In genomic region chr2:170129248-170129922, GRCm38 (mm10) we compare ENCODE assay signal across 8 mouse cellular contexts. TPM values are rescaled to one million over a fixed set of nuclear protein-coding genes. Genes with fewer than 3 reads are reported as not detected.
DNase-seq lines count a peak whose midpoint lies in the region; ATAC-seq and TF ChIP-seq lines count a peak whose summit lies in the region.

No protein-coding gene starts in this region.

- H3K27me3 ChIP-seq in thymus, adult 2 months (ENCODE audit: control insufficient read depth, insufficient read depth, low read length) = no peaks in the 10 kb centered on the region
- no peaks in the 10 kb centered on the region for H3K27me3 ChIP-seq in embryonic facial prominence, embryonic 14.5 days (replicated peaks; ENCODE audit: control insufficient read depth, insufficient read depth, low read length)
- no peaks in the 10 kb centered on the region for H3K27me3 ChIP-seq in limb, embryonic 11.5 days (ENCODE audit: control insufficient read depth, insufficient read depth, low read length)
- peaks cover 2% of the 10 kb centered on the region; the same call in 1 of the 2 replicates for H3K27me3 ChIP-seq in neural tube, embryonic 13.5 days

- WGBS in thymus, adult 2 months = 9% methylated on average over 5 of the region's 5 CpGs
- 17% methylated on average over 5 of the region's 5 CpGs for WGBS in embryonic facial prominence, embryonic 14.5 days
- WGBS in limb, embryonic 11.5 days = 18% methylated on average over 5 of the region's 5 CpGs
- 24% methylated on average over 5 of the region's 5 CpGs for WGBS in neural tube, embryonic 13.5 days

- no peak for ATAC-seq in embryonic facial prominence, embryonic 14.5 days (ENCODE audit: low read depth)
- ATAC-seq in limb, embryonic 11.5 days (ENCODE audit: insufficient number of reproducible peaks, low FRiP score, low TSS enrichment, low read depth) = no peak
- no peak for ATAC-seq in neural tube, embryonic 13.5 days (ENCODE audit: low read depth)

- H3K4me3 ChIP-seq in thymus, adult 2 months (ENCODE audit: control insufficient read depth, insufficient read depth, low read length) = peak overlapping the region; percentile 98; the same call in 1 of the 2 replicates
- H3K4me3 ChIP-seq in embryonic facial prominence, embryonic 14.5 days (ENCODE audit: low read depth, low read length) = peak overlapping the region; percentile 89
- H3K4me3 ChIP-seq in limb, embryonic 11.5 days (ENCODE audit: low read depth, low read length) = peak overlapping the region; percentile 75
- peak overlapping the region; percentile 83 for H3K4me3 ChIP-seq in neural tube, embryonic 13.5 days

- peak overlapping the region; percentile 97 for H3K9ac ChIP-seq in embryonic facial prominence, embryonic 14.5 days (ENCODE audit: low read depth, low read length)
- peak overlapping the region; percentile 98 for H3K9ac ChIP-seq in limb, embryonic 11.5 days (ENCODE audit: low read length)
- H3K9ac ChIP-seq in neural tube, embryonic 13.5 days = peak overlapping the region; percentile 87

- TF ChIP-seq POLR2A in thymus, adult 2 months (IDR thresholded peaks at IDR 0.05; ENCODE audit: control insufficient read depth, extremely low read depth, insufficient read depth, low read length, poor library complexity) = no peak

- peaks cover 38% of the 10 kb centered on the region for H3K4me1 ChIP-seq in thymus, adult 2 months (replicated peaks; ENCODE audit: control insufficient read depth, insufficient read depth, low read length)
- peaks cover 33% of the 10 kb centered on the region for H3K4me1 ChIP-seq in embryonic facial prominence, embryonic 14.5 days (ENCODE audit: control insufficient read depth, insufficient read depth, low read length)
- peaks cover 31% of the 10 kb centered on the region for H3K4me1 ChIP-seq in limb, embryonic 11.5 days (ENCODE audit: control insufficient read depth, insufficient read depth, low read length)
- H3K4me1 ChIP-seq in neural tube, embryonic 13.5 days (replicated peaks) = peaks cover 82% of the 10 kb centered on the region

- no peaks in the 10 kb centered on the region for H3K36me3 ChIP-seq in thymus, adult 2 months (ENCODE audit: control insufficient read depth, insufficient read depth, low read length)
- H3K36me3 ChIP-seq in embryonic facial prominence, embryonic 14.5 days (ENCODE audit: control insufficient read depth, insufficient read depth, low read length) = no peaks in the 10 kb centered on the region
- H3K36me3 ChIP-seq in limb, embryonic 11.5 days (ENCODE audit: control insufficient read depth, insufficient read depth, low read length) = no peaks in the 10 kb centered on the region
- H3K36me3 ChIP-seq in neural tube, embryonic 13.5 days = no peaks in the 10 kb centered on the region

- no peak for TF ChIP-seq CTCF in thymus, adult 2 months (IDR thresholded peaks at IDR 0.05; ENCODE audit: borderline replicate concordance, control insufficient read depth, extremely low read depth, insufficient read depth, low read length, poor library complexity)

- H3K27ac ChIP-seq in thymus, adult 2 months (ENCODE audit: control insufficient read depth, insufficient read depth, low read length) = peak overlapping the region; percentile 74; the same call in 1 of the 2 replicates
- peak overlapping the region; percentile 91; the same call in 1 of the 2 replicates for H3K27ac ChIP-seq in embryonic facial prominence, embryonic 14.5 days (replicated peaks; ENCODE audit: low read depth, low read length)
- H3K27ac ChIP-seq in limb, embryonic 11.5 days (replicated peaks; ENCODE audit: low read depth, low read length) = peak overlapping the region; percentile 92
- H3K27ac ChIP-seq in neural tube, embryonic 13.5 days (replicated peaks) = no peak overlapping the region

- peak overlapping the region; percentile 70 for H3K4me2 ChIP-seq in embryonic facial prominence, embryonic 14.5 days (ENCODE audit: low read depth, low read length)
- H3K4me2 ChIP-seq in limb, embryonic 11.5 days (ENCODE audit: low read depth, severe bottlenecking) = peak overlapping the region; percentile 74
- H3K4me2 ChIP-seq in neural tube, embryonic 13.5 days = peak overlapping the region; percentile 69

- H3K9me3 ChIP-seq in embryonic facial prominence, embryonic 14.5 days (ENCODE audit: control insufficient read depth, low read length) = no peaks in the 10 kb centered on the region
- H3K9me3 ChIP-seq in limb, embryonic 11.5 days (ENCODE audit: control insufficient read depth, low read length) = no peaks in the 10 kb centered on the region
- H3K9me3 ChIP-seq in neural tube, embryonic 13.5 days = no peaks in the 10 kb centered on the region

- no peak for DNase-seq in thymus, adult 2 months
- no peak for DNase-seq in thymus, postnatal 25 days
- DNase-seq in embryonic facial prominence, embryonic 14.5 days (ENCODE audit: low spot score) = no peak
- no peak for DNase-seq in limb, embryonic 11.5 days (ENCODE audit: low spot score)
- DNase-seq in adrenal gland, postnatal 25 days = no peak
- DNase-seq in cerebellum, postnatal 25 days = no peak
- no peak for DNase-seq in layer of hippocampus, adult 8-10 months (ENCODE audit: low spot score in 2 of 2)

RNA-seq across cellular contexts. Expression of gene Zfp217, which starts 18.5 kb away (rescaled TPM):
- 32.1 and 41.0 TPM in 2 replicates for polyA plus RNA-seq in thymus, adult 2 months (2012; rRNA removed)
- 3.6 and 3.9 TPM in 2 replicates for polyA plus RNA-seq in embryonic facial prominence, embryonic 14.5 days (2014; fragmentation: Nextera tagmentation; extraction: Ambion mirVana)
- polyA plus RNA-seq in limb, embryonic 11.5 days (2014; fragmentation: Nextera tagmentation; extraction: Ambion mirVana) = 4.9 and 5.2 TPM in 2 replicates
- polyA plus RNA-seq in neural tube, embryonic 13.5 days (2015; fragmentation: Nextera tagmentation; extraction: Ambion mirVana) = 1.3 and 2.0 TPM in 2 replicates
- 27.3 and 32.8 TPM in 2 replicates for total RNA-seq in adrenal gland, postnatal 25 days (2021)
- 1 to 10 TPM; 3.2 to 5.3 (median 4.5) TPM for total RNA-seq in layer of hippocampus, adult 8-10 months (2022)
